Mouse (Mus musculus): ENCODE measurements around the gene Gm12886. TPM values are rescaled to one million over a fixed set of nuclear protein-coding genes. Genes with fewer than 3 reads are reported as not detected.

Gene Gm12886
- not detected in 2 replicates for polyA plus RNA-seq (2016; fragmentation: Nextera tagmentation; extraction: Ambion mirVana)

DNA sequence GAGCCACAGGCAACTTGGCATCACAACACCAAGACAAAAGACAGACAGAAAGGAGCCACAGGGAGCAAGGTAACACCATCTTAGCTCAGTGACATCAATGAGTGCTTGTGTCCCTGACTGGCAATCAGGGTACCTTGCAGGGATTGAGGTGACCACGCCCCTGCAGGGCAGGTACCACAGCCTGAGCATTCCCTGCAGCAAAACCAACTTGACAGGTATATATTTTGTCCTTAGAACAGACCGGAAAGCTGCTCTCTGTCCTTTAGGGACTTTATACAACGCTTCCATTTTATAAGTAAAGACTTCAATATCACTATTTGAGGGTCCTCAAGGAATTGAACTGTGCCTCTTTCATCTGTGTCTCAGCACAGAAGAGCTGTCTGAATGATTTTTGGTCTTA, at the start of gene Gm12886:
TSS of gene Gm12886 (minus strand) at position 101 of the 400 bp plus-strand sequence.
- ATAC-seq (ENCODE audit: insufficient number of reproducible peaks, low FRiP score), result no peak
- H3K4me2 ChIP-seq, result no peak within 1 kb of the TSS
- 58% methylated on average over 3 of the region's 3 CpGs for WGBS

More for the DNA sequence above, at the start of gene Gm12886:
- H3K27me3 ChIP-seq (replicated peaks), result no peaks in the 10 kb centered on the region
- H3K4me1 ChIP-seq (replicated peaks), result no peaks in the 10 kb centered on the region
- H3K27ac ChIP-seq (ENCODE audit: poor library complexity, severe bottlenecking), result no peak within 1 kb of the TSS
- H3K9ac ChIP-seq, result no peak within 1 kb of the TSS
- peaks cover 27% of the 10 kb centered on the region for H3K9me3 ChIP-seq (replicated peaks)
- H3K4me3 ChIP-seq, result no peak within 1 kb of the TSS
- H3K36me3 ChIP-seq, result no peaks in the 10 kb centered on the region

Other genes starting within 250 kb of the Gm12886 start
- gene Rlf, start 208.0 kb downstream of the Gm12886 start, polyA plus RNA-seq (2016; fragmentation: Nextera tagmentation; extraction: Ambion mirVana), result 23.6 and 24.1 TPM in 2 replicates
- gene Gm12888, start 98.2 kb downstream of the Gm12886 start, polyA plus RNA-seq (2016; fragmentation: Nextera tagmentation; extraction: Ambion mirVana), result not detected in 2 replicates
- not detected in 2 replicates for gene Gm12887, start 199.0 kb upstream of the Gm12886 start, polyA plus RNA-seq (2016; fragmentation: Nextera tagmentation; extraction: Ambion mirVana)

Data from heart, embryonic 12.5 days (tissue).